Mouse (Mus musculus): ENCODE measurements around the gene 6430628N08Rik.

Gene 6430628N08Rik

DNA sequence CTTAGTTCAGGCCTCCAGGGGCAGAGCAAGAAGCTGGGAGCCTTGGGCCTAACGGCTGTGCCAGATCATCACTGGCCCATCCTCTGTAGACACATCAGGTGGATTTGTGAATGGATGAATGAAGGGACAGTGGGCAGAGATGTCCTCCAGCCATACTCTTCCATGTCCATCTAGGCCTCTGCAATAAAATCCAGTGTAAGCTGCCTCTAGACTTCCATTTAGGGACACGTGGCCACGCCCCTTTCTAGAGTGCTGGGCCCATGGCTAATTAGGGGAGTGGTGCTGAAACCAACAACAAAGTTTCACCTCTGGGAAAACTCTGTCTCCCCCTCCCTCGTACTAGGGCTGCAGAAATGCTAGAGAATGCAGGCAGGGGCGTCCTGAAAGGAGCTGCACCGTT lies 399 bp upstream of the 6430628N08Rik start:
- no peak for DNase-seq

DNA sequence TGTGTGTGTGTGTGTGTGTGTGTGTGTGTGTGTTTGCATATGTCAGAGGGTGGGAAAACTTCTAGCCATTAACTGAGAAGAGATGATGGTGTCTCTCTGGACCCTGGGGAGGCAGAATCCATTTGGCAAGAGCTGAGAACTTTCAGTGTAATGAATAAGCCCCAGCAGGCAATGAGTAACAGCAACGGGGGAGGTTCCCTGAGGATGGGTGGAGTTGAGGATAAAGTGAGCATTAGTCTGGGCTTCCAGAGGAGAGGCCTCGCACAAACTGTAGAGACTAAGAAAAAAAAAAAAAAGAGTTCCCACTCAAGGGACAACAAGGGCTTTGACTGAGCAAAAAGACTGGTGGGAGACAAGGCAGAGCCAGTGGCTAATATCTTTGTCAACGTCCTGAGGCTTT lies 3.8 kb downstream of the 6430628N08Rik start:
- peak; percentile 79 for DNase-seq

DNA sequence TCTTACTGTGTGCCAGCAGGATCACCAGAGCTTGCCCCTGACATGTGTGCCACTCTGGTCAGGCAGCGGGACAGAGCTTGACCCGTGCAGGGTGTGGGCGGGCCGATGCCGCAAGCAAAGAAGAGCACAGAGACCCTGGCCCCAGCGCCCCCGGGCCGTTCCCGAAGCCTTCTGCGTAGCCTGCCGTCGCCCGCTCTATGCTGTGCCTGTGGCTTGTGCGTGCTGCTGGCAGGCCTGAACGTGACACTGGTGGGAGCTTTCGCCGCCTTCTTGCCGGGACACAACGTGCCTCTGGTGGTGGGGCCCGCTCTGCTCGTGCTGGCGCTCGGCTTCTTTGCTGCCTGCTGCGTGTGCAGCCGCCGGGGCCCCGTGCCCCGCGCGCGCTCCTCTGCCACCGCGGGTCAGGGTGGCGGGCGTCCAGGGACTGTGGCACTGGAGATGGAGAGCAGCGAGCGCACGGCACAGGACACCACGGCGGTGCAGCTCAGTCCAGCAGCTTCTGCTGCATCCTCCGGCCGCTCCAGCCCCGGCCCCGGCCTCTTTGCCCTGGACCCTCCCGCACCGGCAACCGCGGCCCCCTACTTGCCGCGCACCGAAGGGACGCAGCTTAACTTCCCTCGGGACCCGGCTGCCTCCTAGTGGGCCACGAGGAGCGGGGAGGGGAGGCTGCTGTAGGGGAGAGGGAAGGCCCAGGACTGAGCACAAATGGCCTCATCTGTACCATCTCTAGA lies 7.6 kb downstream of the 6430628N08Rik start:
- DNase-seq: no peak

DNA sequence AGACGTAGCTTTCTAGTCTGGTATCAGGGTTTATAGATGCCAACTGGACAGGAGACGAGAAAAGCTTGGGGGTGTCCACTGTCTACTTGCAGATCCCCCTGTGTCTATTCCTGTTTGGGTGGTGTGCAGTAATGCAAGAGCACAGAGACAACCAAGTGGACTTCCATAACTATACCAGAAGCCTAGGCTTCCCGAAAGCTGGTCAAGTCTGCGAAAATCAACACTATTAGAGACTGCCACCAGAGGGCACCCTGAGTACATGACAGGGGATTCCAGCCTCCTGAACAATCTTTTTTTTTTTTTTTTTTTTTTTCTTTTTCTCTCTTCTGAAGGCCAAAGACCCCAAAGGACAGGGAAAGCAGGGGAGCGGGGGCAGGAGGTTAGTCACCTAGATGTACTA lies 12.4 kb downstream of the 6430628N08Rik start:
- DNase-seq: peak; percentile 55

DNA sequence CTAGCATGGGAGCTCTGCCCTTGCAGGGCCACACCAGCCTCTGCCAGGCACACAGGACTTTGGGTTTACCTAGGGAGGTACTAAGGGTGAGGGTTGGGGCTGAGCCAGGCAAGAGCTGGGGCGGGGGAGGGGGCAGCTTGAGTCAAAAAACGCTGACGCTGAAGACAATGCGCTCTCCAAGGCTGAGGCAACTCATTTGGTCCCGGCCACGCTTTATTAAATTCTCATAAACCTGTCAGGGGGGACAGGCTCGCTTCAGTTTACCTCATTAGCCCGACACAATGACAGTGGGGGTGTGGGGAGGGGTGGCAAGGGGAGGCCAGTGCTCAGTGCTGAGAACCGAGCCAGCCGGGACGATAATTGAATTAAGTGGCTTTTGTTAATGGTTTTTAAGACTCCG lies 13.9 kb downstream of the 6430628N08Rik start:
- DNase-seq: no peak

DNA sequence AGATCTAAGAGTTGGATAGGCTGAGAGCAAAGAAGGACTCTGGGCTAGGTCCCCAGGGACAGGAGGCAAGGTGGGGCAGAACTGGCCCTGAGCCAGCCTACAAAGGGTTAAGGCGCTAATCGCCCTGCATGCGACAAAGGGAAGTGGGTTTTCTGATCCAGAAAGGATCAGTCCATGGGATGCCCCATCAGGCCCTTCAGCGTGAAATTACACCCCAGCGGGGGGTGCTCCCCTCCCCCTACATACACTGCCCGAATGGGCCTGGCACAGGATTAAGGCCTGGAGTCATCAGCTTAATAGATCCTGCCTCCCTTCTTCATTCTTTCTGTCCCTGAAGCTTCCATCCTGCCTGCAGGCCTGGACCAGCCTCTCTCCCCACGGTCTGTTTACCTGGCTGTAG lies 15.2 kb downstream of the 6430628N08Rik start:
- no peak for DNase-seq

DNA sequence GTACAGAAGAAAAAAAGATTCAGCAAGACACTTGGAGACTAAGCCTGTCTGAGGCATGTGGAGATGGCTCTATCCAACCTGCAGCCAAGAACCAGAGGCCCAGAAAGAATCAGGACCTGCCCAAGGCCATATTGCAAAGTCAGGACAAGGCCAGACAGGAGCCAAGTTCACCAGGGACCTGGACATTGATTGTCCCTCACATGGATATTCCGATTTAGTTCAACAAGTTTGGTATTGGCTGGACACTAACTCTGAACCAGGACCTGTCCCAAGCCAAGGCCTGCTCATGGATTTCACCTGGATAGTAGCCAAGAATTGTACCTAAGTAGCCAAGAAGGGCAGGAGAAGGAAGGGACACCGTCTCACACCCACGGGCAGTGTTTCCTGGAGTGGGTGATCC lies 16.3 kb downstream of the 6430628N08Rik start:
- DNase-seq: no peak

DNA sequence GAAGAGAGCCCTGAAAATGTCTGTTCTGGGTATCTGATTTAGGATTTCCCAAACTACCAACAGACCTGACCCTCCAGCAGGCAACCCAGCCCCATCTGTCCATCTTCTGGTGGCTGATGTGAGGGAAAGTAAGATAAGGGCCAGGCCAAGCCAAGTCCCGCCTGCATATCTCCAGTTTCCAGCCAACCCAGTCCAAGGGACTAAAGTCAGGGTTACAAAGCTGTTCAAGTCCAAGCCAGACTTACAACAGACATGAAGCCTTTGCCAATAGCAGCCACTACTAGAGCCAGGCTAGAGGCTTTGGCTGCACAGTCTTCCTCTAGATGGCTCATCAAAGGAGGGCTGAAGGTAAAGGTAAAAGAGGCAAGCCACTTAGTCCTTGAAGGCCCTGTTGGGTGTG lies 17.5 kb downstream of the 6430628N08Rik start:
- DNase-seq: no peak

DNA sequence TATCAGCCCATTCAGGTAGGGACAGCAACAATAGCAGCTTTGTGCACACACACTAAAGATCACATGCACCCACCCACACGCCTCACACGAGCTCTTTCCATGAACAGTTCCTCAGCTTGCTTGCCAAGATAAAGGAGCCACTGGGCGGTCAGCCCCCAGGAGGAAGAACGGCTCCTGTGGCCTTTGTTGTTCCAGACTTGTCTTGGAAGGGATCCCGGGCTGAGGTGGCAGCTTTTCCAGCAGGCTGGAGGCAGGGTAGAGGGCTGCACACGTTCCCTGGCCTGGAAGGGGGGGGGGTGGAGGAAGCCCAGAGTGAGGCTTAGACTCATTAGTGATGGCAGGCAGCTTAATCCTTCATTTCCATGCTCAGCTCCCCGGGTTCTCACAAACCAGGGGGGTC lies 18.2 kb downstream of the 6430628N08Rik start:
- no peak for DNase-seq

DNA sequence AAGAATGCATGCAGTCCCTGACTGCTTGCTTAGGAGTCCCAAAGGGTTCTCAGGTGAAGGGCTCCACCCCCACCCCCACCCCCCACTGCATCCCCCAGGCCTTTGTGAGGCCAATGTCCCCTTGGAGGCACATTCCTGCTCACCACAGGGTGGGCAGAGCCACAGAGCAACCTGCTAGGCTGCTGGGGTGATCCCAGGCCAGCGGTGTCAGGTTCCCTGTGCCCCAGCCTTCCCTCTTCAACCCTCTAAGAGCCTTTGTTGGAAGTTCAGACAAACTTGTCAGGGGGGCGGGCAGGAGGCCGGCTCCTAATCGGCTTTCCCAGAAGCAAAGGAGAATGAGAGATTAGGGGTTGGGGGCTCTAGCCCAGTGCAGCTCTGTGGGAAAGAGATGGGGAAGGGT lies 21.1 kb downstream of the 6430628N08Rik start:
- no peak for DNase-seq

DNA sequence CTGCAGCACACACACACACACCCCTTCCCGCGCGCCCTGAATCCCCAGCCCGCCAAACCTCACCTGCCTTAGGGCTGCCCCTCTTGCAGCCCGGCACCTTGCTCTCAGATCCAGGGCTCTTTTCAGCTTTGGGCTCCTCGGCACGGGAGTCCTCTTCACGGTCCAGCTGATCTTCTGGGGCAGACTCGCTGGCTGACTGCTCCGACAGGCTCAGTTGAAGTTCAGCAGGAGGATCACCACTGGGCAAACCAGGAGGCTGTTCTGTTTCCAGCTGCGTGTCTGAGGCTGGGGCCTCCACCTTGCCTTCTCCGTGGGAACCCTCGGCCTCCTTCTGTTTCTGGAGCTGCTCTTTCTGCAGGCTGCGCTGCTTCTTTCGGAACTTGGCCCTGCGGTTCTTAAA lies 29.4 kb downstream of the 6430628N08Rik start:
- DNase-seq: peak; percentile 47

DNA sequence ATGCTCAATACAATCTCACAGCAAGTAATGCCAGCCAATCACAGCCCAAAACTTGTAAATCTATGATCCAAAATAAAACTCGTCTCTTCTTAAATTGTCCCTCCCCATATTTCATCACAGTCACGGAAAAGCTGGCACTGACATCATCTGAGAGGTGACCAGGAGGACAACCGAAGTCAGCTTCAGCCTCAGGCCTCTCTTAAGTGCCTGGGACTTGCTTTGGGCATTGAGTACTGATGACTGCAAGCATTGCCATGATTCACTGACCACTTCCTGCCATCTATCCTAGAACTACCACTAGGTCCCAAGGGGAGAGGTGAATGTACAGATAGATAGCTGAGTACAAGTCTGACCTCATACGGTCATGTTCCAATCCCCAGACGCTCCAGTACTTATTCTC lies 32.2 kb downstream of the 6430628N08Rik start:
- no peak for DNase-seq

DNA sequence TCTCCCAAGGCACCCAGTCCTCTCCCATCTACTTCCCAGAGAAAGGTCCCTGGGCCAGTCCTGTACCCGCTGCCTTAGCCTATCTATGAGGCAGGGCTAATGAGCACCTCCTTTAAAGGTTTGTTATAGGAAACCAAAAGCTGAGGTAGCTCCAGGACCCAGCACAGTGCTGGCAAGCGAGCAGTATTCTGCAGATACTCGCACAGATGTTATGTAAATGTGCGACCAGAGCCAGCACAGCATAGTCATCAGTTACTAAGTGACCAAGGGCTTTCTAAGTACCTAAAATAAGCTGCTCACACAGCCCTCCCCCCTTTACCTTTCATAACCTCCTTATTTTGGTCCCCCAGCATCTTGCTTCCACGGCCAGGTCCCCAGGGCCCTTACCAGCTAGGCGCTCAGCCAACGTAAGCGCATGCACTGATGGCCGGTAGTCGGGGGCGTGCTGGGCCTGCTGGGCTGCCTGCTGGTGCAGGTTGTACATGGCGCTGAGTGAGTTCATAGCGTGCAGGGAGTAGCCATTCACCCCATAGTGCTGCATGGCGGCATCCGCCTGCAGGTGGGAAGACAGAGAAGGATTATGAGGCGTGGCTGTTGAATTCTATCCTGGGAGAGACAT lies 32.9 kb downstream of the 6430628N08Rik start:
- no peak for DNase-seq

DNA sequence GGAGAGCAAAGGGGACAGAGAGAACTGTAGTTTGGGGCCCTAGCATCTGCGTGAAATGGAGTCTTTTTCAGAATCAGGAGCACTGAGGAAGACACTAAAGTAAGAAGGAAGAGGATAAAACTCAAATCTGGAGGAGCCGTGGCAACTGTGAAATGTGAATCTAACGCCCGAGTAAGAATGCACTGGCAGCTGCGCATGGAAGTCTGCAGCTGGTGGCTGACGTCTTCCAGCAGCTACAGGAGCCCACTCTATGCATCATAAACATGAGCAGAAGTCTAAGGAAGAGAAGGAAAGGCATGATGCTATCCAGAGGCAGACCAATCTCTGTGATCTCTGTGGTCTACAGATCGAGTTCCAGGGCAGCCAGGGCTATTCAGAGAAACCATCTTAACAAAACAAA lies 37.2 kb downstream of the 6430628N08Rik start:
- no peak for DNase-seq

DNA sequence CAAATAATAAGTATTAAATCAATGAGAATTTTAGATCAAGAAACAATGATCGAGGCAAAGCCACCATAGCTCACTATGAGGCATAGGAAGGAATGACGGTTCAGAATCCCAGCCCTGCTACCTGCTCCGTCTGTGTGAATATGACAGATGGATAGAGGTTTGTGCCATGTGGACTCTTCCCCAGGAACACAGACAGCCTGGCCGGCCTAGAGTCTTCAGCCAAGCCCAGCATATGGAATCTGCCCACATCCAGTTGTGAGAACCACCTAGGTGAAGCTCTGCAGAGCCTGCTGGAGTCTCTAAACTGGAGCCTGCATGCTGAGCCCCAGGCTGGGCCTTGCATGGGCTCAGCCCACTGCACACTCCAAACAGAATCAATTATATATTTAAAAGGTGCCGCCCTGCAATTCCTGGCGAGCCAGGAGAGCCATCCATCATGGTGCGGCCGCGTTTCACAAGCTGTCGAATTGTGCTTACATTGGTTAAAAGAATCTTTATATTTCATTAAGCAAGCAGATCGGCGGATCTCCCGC lies 41.2 kb downstream of the 6430628N08Rik start:
- DNase-seq: no peak

DNA sequence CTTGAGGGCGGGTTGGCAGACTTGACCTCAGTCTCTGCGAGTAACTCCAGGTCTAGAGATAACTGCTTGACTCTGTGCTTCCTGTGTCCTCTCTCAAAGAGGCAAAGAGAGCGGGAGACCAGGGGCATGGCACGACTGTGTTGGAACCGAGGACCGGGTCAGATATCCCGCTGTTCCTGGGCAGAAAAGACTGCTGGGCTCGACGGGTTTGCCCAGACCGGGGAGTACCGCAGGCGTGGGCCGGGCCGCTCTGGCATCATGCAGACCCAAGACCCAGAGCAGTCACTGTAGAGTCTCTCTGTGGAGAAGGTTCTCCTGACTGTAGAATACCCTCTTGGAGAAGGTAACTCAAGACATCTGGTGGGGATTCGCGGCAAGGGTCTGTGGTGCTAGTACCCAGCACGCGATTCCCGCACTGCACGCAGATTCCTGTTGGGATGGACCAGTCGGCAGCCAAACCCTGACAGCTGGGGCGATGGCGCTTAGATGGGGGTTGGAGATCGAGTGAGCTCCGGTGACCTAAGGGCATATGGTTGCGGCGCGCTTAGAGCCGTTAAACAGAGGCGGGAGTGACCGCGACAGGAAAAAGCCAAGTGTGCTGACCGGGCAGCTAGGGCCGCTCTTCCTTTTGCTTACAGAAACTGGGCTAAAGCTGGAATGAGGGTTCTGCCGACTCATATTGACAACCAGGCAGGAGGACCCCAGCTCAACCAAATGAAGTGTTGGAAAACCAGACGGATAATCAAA lies 45.5 kb downstream of the 6430628N08Rik start:
- no peak for DNase-seq

DNA sequence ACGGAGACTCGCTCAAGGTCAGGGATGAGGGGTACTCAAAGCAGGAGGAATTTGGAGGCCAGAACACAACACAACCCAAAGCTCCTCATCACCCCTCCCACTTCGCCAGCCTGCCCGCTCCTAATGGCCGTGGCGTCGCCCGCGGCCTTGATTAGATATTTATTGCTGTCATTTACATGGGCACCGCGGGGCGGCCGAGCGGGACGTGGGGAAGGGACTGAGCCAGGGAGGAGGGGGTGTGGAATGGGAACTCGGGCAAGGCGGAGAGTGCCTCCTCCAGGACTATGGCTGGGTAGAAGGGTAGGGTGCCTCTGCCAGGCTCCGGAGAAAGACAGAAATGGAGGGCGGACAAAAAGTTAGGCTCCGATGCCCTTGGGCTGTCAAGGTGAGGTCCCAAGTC lies 46.2 kb downstream of the 6430628N08Rik start:
- no peak for DNase-seq

DNA sequence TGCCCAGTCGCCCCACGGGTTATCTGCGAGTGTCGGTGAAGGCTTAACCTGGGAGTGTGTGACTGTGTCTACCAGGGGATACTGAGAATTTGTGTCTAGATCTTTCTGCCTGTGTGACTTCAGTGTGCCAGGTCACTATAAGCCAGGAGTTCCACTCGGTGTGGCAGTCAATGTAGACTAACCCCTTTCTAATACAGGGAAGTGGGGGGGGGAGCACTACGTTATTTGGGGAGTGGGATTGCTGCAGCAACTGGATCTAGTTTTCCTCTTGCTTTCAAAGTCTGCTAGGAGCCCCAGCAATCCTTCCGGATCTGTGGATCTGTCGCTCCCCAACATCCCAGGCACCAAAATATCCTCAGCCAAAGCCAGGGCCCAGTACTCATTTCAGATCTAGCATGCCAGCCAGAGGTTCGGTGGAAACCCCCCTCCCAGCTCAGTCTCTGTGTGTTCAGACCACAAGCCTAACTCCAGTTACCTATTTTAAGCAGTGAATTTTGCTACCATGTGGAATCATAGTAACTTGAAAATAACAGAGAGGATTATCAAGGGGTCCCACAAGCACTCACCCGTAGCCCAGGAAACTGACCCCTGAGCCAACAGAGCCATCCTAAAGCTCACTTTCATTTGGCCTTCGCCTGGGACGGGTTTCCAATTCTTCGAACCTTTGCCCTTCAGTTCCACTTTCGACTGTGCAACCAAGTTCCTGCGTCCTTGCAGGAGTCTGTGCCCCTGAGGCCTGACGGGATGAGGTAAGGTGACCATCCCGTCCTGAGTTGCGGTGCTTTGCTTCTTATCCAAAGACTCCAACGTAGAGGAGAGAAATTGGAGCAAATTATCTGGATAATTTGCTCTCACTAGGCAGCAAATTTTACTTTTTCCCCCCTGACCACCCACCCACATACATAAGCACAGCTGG lies 46.9 kb downstream of the 6430628N08Rik start:
- DNase-seq: no peak

DNA sequence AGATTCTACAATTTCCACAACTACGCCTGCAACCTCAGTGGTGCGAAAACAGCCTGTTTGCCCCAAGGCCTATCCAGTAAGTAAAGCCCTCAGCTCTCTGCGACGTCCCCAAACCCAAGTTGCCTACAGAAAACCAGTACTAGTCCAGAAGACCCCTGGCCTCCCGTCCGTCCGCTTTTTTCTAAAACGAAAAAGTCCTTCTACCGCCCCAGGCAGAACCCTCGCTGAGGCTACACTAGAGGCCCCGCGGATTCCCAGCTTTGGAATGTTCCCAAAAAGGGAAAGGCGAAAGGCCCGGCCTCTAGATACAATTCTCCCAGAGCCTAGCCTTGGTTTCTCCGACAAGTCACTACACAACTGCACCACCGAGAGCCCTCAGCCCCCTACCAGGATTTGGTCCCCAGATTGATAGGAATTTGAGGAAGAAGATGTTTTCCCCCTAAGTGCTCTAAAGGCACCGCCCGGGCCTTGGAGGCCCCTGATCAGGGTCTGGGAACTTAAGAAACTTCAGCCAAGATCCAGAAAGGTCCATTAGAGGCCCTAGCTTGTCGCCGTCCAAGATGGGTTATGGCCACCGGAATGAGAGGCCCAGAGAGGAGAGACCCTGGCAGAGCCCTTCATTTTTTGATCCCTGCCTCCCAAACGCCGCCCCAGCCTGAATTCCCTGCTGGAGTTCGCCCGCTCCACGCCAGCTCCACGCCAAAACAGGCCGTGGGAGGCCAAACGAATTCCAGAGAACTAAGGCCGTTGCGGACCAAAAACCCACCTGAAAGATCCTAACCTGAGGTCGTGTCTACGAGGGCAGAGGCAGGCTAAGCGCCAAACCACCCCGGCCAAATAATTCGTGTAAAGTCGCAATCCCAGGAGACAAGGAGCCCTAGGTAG lies 48.1 kb downstream of the 6430628N08Rik start:
- no peak for DNase-seq

DNA sequence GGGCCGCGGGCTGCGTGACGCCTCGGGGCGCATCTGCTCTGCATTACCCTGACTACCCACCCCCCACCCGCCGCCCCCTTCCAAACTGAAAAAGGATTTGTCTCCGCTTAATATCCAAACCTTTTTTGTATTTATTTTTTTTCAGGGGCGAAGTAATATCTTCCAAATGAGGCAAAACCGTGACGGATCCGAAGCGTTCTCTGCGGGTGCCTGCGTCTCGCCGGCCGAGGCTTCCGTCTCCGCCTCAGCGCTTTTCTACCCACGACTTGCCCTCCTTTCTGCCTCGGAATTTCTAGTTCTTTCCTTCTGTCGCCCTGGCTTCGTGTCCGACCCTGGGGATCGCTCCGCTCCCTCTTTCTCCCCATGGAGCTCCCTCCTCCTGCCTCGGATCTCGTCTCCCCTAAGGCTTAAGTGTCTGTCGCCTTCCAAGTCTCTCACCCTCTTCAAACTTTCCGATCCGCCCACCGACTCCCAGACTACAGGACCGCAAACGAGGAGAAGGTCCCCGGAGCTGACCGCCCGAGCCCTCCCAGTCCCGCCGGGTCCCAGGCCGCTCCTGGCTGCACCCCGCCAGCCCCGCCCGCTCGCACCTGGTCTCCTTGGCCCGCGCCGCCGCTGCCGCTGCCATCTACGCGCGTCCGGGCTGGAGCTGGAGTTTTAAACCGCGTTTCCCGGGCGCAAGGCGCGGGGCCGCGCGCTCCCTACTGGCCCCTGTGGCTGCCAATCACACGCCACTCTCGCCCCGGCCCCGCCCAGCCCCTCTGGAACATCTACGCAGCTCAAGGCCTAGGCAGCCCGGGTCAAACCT lies 49.0 kb downstream of the 6430628N08Rik start, which contains the start of gene Dmbx1:
TSS of gene Dmbx1 (minus strand) at position 632 of the 808 bp plus-strand sequence.
- DNase-seq: no peak

DNA sequence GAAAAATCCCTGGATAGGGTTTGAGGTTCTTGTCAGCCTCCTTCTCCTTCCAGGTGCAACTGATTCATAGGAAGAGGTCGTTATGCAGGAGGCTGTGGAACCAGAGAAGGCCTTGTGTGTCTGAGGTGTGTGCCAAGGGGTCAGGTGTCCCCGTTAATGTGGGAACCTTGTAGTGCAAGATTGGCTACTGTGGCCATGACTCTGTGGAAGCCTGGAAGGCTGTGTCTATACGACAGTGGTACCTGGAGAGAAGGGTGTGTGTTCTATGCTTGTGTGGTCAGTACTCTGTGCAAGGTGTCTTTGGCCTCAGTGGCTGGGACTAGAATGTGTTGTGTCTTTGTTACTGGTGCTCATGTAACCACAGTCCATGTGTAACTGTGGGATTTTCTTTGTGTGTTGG lies 50.2 kb downstream of the 6430628N08Rik start:
- DNase-seq: no peak

Measured in kidney, adult 11 months (tissue).